Mouse (Mus musculus) CD4-positive, CD25-positive, alpha-beta regulatory T cell (primary cell): ENCODE results near the gene Ttc16. TPM values are rescaled to one million over a fixed set of nuclear protein-coding genes. Genes with fewer than 3 reads are reported as not detected.

Experiments
- polyA plus RNA-seq: library from polyadenylated mRNA; unstranded; fragments of 100-300 nt; shearing (Covaris generic); gene quantifications from one replicate; pipeline ENCODE4 v1.2.1, GENCODE M21; 2017

Ttc16 gene
- polyA plus RNA-seq: 0.48 TPM

GRCm38 (mm10) chr2:32775359-32776074 is at the start of gene Ttc16, which contains the start of gene Ptrh1:
Gene Ttc16 (minus strand): TSS chr2:32775633.
Gene Ptrh1 (plus strand): TSS chr2:32775786.

GRCm38 (mm10) chr2:32784048-32784681 is 8.7 kb upstream of the Ttc16 start, which contains the start of gene Cfap157:
Gene Cfap157 (minus strand): TSS chr2:32784428.

GRCm38 (mm10) chr2:32757056-32757845 is 18.2 kb downstream of the Ttc16 start, which contains the start of gene Tor2a:
Gene Tor2a (plus strand): TSS chr2:32757234.

GRCm38 (mm10) chr2:32740916-32741272 is 34.5 kb downstream of the Ttc16 start, which contains the start of gene 6330409D20Rik:
Gene 6330409D20Rik (minus strand): TSS chr2:32741016.

GRCm38 (mm10) chr2:32720681-32721229 is 54.7 kb downstream of the Ttc16 start, which contains the start of gene Sh2d3c:
Gene Sh2d3c (plus strand): TSS chr2:32721055.

GRCm38 (mm10) chr2:32712934-32713817 is 62.3 kb downstream of the Ttc16 start, which contains the start of gene Cdk9:
Gene Cdk9 (minus strand): TSS chr2:32713076.

Other genes starting within 250 kb of the Ttc16 start
- gene Fam102a, start 240.3 kb downstream of the Ttc16 start, polyA plus RNA-seq: 139 TPM
- 139 TPM for gene Dpm2, start 204.8 kb downstream of the Ttc16 start, polyA plus RNA-seq
- 0.36 TPM for gene Pip5kl1, start 200.8 kb downstream of the Ttc16 start, polyA plus RNA-seq
- 0.12 TPM for gene 9430097D07Rik, start 199.9 kb downstream of the Ttc16 start, polyA plus RNA-seq
- gene St6galnac4, start 188.5 kb downstream of the Ttc16 start, polyA plus RNA-seq: 43.7 TPM
- gene St6galnac6, start 175.9 kb downstream of the Ttc16 start, polyA plus RNA-seq: 5.1 TPM
- gene Ak1, start 153.9 kb downstream of the Ttc16 start, polyA plus RNA-seq: not detected
- 0.19 TPM for gene Eng, start 129.0 kb downstream of the Ttc16 start, polyA plus RNA-seq
- gene Fpgs, start 71.5 kb downstream of the Ttc16 start, polyA plus RNA-seq: 25.7 TPM
- gene Cdk9, start 62.6 kb downstream of the Ttc16 start, polyA plus RNA-seq: 177 TPM
- 116 TPM for gene Sh2d3c, start 54.6 kb downstream of the Ttc16 start, polyA plus RNA-seq
- gene 6330409D20Rik, start 34.6 kb downstream of the Ttc16 start, polyA plus RNA-seq: 0.85 TPM
- 76.5 TPM for gene Tor2a, start 18.4 kb downstream of the Ttc16 start, polyA plus RNA-seq
- 4.9 TPM for gene Ptrh1, start 153 bp upstream of the Ttc16 start, polyA plus RNA-seq
- gene Cfap157, start 8.8 kb upstream of the Ttc16 start, polyA plus RNA-seq: 0.22 TPM
- gene Stxbp1, start 71.6 kb upstream of the Ttc16 start, polyA plus RNA-seq: 2.9 TPM
- 1.7 TPM for gene Fam129b, start 100.5 kb upstream of the Ttc16 start, polyA plus RNA-seq
- gene Rpl12, start 185.9 kb upstream of the Ttc16 start, polyA plus RNA-seq: 47.2 TPM
- 10.2 TPM for gene Lrsam1, start 186.0 kb upstream of the Ttc16 start, polyA plus RNA-seq
- 8.2 TPM for gene Slc2a8, start 206.4 kb upstream of the Ttc16 start, polyA plus RNA-seq